Mouse (Mus musculus) lung, postnatal 4 days (tissue): ENCODE measurements at regions not wholly inside any gene's neighbourhood (a gene's known extent, or its start where the extent isn't known, plus 50 kb on each side); places are given as distances from the start of the nearest gene placed in this dataset.
A peak's percentile ranks its signal among the peaks of the same experiment; 100 is the strongest.

Source experiments
- DNase-seq, 2 experiments: peaks; one replicate each; pipeline ENCODE4 v3.0.0; 2021

DNA sequence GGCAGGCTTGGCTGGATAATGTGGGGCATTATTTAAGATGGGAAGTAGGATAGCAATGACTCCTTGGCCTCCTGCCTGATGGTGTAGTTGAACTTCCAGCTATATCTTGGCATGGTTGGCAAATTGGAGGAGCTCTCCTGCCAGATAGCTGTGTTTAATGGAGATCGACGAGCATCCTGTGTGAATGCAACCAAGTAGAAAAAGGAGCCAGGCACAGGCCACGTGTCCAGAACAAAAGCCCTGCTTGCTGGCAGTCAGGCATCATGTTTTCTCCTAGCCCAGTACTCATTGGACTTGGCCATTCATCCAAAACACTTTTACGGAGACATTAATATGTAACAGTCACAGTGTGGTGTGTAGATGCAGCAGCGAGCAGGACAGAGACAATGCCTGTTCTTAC lies 211.8 kb upstream of the 9630041A04Rik start:
- DNase-seq = no peak

- peak in 1 of 2 experiments; percentile 27 for DNase-seq
These were observed 220.1 kb upstream of the 9630041A04Rik start for GRCm38 (mm10) chr9:101641524-101641923.

DNA sequence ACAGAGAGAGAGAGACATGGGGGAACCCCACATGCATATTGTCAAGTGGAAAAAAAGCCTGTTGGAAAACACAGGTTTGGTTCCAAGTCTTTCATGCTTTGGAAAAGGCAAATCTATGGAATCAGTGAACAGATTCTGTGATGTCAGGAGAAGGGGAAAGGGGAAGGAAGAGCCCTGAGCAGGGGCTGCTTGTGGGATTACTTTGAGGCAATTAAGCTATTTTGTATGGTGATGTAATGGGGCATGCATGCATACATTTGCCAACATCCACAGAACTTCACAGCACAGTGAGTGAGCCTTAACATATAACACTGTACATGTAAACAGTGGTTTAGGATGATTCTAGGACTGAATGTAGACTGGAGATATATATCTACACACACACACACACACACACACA lies 221.0 kb upstream of the 9630041A04Rik start:
- DNase-seq = no peak

- DNase-seq = no peak
These were observed 245.4 kb upstream of the 9630041A04Rik start for GRCm38 (mm10) chr9:101616261-101616660.

GRCm38 (mm10) chr9:101615176-101615575 lies 246.5 kb upstream of the 9630041A04Rik start:
- no peak for DNase-seq

DNA sequence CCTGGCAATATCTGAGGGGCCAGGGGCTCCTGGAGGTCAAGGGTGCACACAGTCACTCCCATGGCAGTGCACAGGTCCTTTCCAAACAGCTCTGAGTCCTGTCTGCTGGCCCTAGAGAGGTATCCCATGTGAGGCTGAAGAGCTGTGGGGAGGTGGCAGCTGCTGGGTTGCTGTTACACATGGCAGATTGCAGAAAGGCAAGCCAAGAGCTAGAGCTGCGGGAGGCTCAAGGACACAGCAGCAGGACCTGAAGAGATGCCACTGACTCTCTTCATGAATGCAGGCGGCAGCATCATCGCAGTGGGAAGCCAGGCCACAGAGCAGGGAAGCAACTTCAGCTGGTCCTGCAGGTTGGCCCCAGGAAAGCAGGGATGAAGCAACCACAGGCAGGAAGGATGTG lies 247.7 kb upstream of the 9630041A04Rik start:
- DNase-seq = no peak

DNA sequence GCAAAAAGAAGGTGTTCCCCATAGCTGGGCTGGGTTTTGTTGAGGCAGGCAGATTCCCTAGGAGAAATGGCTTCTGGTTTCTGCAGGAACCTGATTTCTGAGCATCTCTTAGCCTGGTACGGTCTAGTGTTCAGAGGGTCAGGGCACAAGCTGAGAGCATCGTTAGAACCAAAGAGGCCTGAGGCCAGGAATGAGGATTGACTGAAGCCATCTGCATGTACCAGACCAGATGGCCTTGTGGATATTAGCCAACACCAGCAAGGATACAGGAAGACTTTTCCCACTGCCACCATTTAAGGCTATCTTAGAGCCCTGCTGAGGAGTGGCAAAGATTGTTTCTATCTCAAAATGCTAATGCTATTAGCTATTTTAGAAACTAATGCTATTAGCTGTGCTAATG lies 248.2 kb upstream of the 9630041A04Rik start:
- peak in 1 of 2 experiments; percentile 21 for DNase-seq

DNA sequence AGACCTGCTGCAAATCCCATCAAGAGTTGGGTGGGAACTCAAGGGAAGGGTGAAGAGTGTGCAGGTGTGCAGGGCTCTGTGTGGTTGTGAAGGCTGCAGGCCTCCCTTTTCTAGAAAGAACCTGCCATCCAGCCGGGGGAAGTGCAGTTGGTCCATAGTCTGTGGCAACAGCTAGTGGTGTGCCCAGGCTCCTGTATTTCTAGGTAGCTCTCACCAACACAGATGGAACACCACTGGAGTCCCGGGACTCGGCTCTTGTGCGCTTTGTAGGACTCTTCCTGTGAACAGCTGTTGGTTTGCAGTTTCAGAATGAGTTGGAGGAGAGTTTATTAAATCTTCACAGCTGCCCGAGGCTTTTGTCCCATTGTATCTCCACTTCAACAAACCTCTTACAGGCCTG lies 248.7 kb upstream of the 9630041A04Rik start:
- DNase-seq = no peak

GRCm38 (mm10) chr9:101612571-101612970 lies 249.1 kb upstream of the 9630041A04Rik start:
- DNase-seq = peak; percentile 21 to 53

DNA sequence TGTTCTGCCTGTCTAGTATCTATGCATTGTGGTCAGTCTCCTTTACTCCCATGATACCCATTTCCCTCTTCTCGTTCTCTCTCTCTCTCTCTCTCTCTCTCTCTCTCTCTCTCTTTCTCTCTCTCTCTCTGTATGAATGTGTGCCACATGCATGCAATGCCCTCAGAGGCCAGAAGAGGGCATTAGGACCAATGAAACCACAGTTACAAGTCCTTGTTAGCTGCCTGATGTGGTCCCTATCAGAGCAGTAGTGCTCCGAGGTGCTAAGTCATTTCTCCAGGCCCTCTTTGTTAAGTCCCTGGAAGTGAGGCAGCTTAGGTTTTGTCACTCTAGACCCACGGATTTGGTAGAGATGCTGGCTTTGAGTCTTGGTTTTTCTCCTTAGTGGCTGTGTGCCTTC lies 250.2 kb upstream of the 9630041A04Rik start:
- DNase-seq = peak in 1 of 2 experiments; percentile 16

DNA sequence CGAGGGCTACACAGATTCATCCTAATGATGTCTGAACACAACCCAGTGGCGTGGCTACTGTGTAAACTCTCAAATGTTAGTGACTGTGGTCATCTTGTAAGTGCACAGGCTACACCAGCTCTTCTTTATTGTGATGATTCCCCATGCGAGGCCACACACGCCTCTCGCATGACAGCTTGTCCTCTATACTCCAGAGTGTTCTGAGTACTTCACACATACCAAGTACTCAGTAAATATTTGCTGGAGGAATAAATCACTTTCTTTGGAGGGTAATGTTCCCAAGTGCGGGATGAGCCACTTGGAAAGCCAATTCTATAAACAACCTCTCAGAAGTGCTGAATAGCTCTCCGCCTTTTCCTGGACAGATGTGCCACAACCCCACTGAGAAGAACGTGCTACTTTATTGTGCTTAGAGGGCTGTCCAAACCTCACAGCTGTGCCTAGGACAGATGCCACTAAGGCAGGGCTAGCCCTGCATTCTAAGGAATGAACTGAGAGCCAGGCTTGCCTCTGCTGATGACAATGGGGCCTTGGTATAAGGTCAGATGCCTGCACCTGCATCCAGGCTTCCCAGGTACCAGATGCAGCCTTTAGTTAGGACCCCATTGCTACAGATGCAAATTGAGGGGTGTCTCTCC lies 250.7 kb upstream of the 9630041A04Rik start:
- no peak for DNase-seq

GRCm38 (mm10) chr9:101610338-101610737 lies 251.3 kb upstream of the 9630041A04Rik start:
- DNase-seq = no peak

- DNase-seq = no peak
These were observed 258.8 kb upstream of the 9630041A04Rik start for GRCm38 (mm10) chr9:101602799-101603198.

DNA sequence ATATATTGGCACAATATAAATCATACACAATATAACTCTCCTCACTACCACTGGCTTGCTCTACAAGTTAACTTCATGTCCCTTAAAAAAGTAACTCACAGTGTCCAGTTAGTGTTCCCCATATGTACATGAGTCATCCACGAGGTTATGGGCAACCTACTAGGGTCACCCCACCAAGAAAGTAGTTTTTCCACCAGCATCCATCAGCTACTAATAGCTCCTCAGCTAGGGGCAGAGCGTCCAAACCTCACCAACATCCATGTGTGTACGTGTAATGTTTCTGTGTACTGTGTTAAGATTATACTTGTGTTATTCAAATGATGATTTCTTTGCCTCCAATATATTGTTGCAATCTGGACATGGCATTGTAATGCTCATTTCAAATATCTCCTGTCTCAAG lies 264.7 kb upstream of the 9630041A04Rik start:
- DNase-seq = no peak

- DNase-seq = no peak
These were observed 266.5 kb upstream of the 9630041A04Rik start for GRCm38 (mm10) chr9:101595101-101595650.

DNA sequence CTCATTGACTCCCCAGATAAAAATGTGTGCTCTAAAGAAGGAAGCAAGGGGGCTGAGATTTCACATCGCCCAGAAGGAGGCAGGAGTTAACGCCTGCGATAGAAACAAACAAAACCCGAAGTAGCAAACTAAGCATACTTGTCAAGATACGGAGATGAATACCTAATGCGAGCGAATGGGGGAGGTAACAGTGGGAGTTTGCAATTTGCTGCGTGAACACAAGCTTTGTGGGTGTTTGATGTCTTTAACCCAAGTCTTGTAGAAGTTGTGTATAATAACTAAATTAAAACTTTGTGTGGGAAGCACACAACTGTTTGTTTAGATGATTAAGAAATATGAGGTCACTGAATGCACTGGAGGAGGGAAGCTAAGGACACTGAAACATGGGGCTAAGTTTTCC lies 269.0 kb upstream of the 9630041A04Rik start:
- DNase-seq = no peak

DNA sequence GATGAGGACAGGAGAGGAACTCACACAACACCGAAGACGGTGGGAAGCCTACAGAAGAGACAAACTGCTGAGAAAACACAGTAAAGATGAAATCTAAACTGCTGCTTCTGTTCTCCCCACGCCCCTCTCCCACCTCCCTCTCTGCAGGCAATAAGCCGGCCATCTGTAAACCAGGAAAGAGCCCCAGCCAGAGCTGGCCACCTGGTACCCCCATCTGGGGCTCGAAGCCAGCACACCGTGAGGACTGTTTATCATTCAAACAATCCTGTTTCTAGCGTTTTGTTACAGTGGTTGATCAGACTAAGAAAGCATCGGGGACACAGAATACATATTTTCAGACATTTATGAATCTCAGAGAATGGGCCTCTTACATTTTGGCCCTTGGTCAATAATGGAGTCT lies 270.0 kb upstream of the 9630041A04Rik start:
- no peak for DNase-seq

DNA sequence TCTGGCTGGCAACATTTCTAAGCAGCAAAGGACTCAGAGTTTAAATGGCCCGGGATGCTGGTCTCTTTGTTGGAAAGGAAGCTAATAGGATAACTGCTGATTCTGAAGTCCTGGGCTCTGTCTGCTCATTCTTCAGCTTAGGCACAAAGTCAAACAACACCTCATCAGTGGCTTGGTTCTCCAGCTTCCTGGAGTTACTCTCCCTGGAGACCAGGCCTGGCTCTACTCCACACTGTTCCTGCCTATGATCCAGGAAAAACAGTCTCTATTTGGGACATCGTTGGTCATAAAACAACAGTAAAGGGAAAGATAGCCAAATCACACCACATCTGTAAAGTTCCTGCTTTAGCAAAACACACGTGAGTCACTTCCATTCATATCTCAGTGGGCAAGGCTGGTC lies 271.3 kb upstream of the 9630041A04Rik start:
- peak; percentile 53 to 83 for DNase-seq

DNA sequence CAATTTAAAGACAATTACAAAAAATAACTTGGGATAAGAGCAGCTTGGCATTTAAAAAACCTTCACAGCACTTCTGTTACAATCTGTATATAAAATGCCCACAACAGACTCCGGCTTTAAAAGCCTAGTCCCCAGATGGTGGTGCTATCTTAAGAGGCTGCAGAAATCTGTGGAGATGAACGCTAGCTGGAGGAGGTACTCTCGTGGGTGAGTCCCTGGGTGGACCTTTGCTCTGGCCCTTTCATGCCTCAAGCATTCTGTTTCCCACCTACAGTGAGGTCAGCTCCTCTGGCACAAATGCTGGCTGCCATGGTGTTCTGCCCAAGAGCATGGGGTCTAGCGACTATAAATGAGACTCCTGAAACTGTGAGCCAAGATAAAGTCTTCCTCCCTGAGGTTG lies 280.6 kb upstream of the 9630041A04Rik start:
- no peak for DNase-seq

DNA sequence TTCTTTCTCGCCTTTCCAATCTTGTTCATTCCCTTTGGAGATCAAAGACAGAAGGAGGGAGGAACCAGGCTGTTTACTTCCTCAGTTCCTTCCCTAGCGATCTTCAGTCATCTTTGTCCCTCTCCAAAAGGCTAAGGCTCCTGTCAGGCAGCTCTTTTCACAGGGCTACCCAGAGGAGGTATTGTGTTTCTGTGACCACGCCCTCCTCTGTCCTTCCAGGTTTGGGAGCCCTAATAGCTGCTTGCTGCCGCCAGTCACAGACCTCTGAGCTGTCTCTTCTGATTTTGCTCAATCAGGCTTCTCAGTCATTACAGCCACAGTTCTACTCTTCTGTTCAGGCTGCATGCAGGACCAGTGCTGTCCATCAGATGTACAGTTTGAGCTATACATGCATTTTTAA lies 290.9 kb upstream of the 9630041A04Rik start:
- DNase-seq = no peak

GRCm38 (mm10) chr9:101563196-101563595 lies 298.4 kb upstream of the 9630041A04Rik start:
- DNase-seq = no peak

- no peak for DNase-seq
These were observed 302.3 kb upstream of the 9630041A04Rik start for GRCm38 (mm10) chr9:101559366-101559765.

- peak; percentile 56 to 87 for DNase-seq
These were observed 303.5 kb upstream of the Ppp2r3a start for GRCm38 (mm10) chr9:101555011-101555673.

GRCm38 (mm10) chr9:101552789-101553188 lies 301.2 kb upstream of the Ppp2r3a start:
- peak; percentile 28 to 42 for DNase-seq
